Mouse (Mus musculus) heart, embryonic 13.5 days (tissue): ENCODE measurements around the gene Kdm4a. TPM values are rescaled to one million over a fixed set of nuclear protein-coding genes. Genes with fewer than 3 reads are reported as not detected.

ENCODE experiments used
- ATAC-seq: fragments of 200-750 bp; cut with Nextera tagmentation; 2 replicates; pipeline ENCODE4 v1.8.0; 2017; ENCODE audit warnings: moderate TSS enrichment; ENCODE audit not compliant: insufficient number of reproducible peaks, low FRiP score, low TSS enrichment; ENCODE audit errors: extremely low read depth
- H3K27ac ChIP-seq: fragments of 300-500 bp; sonication (generic); replicated peaks from 2 replicates; pipeline ENCODE4 v1.5.1; 2015; ENCODE audit warnings: moderate library complexity, mild to moderate bottlenecking, inconsistent platforms
- H3K27me3 ChIP-seq: fragments of 300-500 bp; sonication (generic); replicated peaks from 2 replicates; pipeline ENCODE4 v1.6.1; 2015; ENCODE audit warnings: mild to moderate bottlenecking, inconsistent platforms
- H3K36me3 ChIP-seq: fragments of 300-500 bp; sonication (generic); 2 replicates; pipeline ENCODE4 v1.6.1; 2015; ENCODE audit warnings: mild to moderate bottlenecking, inconsistent platforms
- H3K4me1 ChIP-seq: fragments of 300-500 bp; sonication (generic); 2 replicates; pipeline ENCODE4 v1.6.1; 2015; ENCODE audit warnings: inconsistent platforms
- H3K4me2 ChIP-seq: fragments of 300-500 bp; sonication (generic); 2 replicates; pipeline ENCODE4 v1.6.1; 2015; ENCODE audit warnings: inconsistent platforms, mild to moderate bottlenecking, moderate library complexity
- H3K4me3 ChIP-seq: fragments of 300-500 bp; sonication (generic); 2 replicates; pipeline ENCODE4 v1.5.1; 2015; ENCODE audit warnings: moderate library complexity, mild to moderate bottlenecking, inconsistent platforms
- H3K9ac ChIP-seq: fragments of 300-500 bp; sonication (generic); 2 replicates; pipeline ENCODE4 v1.6.1; 2015; ENCODE audit warnings: inconsistent platforms, mild to moderate bottlenecking, moderate library complexity
- H3K9me3 ChIP-seq: fragments of 300-500 bp; sonication (generic); 2 replicates; pipeline ENCODE4 v1.6.1; 2016; ENCODE audit warnings: inconsistent platforms
- WGBS: fragments of 180-500 bp; shearing (Covaris S2); methylation state at CpG from one replicate; pipeline ENCODE4 v1.1.7; 2015; ENCODE audit warnings: mixed read lengths; 5-methylcytosine and 5-hydroxymethylcytosine counted together
- polyA plus RNA-seq: library from polyadenylated mRNA; unstranded; fragments of >200 nt; fragmentation: Nextera tagmentation; extraction: Ambion mirVana; gene quantifications from 2 replicates; pipeline ENCODE4 v1.2.1, GENCODE M21; 2015

Gene Kdm4a
- polyA plus RNA-seq, 1 experiment from 2014 or later: 24.4 TPM

GRCm38 (mm10) chr4:118154889-118155288 lies 25.0 kb downstream of the Kdm4a start:
- H3K4me2 ChIP-seq: no peak overlapping the region
- 85% methylated on average over 5 of the region's 5 CpGs for WGBS
- H3K36me3 ChIP-seq: peaks cover 99% of the 10 kb centered on the region
- no peak for ATAC-seq
- H3K9ac ChIP-seq: no peak overlapping the region
- H3K4me1 ChIP-seq: peaks cover 9% of the 10 kb centered on the region
- no peak overlapping the region for H3K27ac ChIP-seq
- no peaks in the 10 kb centered on the region; the same call in 1 of the 2 replicates for H3K9me3 ChIP-seq
- no peaks in the 10 kb centered on the region for H3K27me3 ChIP-seq
- H3K4me3 ChIP-seq: no peak overlapping the region

DNA sequence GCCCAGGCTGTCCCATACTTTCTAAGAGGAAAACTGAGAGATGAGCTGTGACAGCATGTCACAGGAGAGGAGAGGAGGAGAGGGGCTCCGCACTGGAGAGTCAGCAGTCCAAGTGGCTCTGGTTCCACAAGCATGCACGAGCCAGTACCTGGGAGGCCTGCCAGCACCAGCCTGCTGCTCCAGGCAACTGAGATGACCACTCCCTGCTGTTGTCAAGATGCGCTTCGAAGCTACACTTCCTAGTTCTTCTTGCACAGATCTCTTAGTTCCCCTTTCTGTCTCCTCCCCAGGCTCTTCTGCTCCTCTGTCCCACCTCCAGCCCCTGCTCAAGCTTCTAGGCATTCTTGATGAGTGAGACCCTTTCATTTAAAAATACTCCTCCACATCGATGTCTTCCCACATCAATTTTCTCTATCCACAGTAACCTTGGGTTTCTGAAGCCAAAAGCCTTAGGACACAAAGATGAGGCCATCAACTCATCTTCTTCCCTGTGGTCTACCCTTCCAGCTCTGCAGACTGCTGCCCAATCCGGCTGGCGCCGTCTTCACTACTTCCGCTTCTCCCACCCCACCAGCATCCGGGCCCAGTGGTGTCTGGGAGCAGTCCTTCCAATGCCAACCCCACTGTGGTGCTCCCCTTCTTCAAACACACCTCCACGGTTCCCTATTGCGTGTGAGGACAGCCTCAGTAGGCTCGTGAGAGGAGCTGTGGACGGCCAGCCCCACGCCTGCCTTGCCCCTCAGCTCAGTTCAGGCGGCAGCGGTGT lies 27.6 kb downstream of the Kdm4a start:
- H3K4me2 ChIP-seq: no peak overlapping the region
- H3K27ac ChIP-seq: no peak overlapping the region
- H3K9me3 ChIP-seq: no peaks in the 10 kb centered on the region
- ATAC-seq: no peak
- H3K4me3 ChIP-seq: no peak overlapping the region
- H3K36me3 ChIP-seq: peaks cover 99% of the 10 kb centered on the region
- no peaks in the 10 kb centered on the region for H3K27me3 ChIP-seq
- H3K9ac ChIP-seq: no peak overlapping the region
- 91% methylated on average over 17 of the region's 17 CpGs for WGBS
- peaks cover 11% of the 10 kb centered on the region for H3K4me1 ChIP-seq

GRCm38 (mm10) chr4:118150804-118151203 lies 29.0 kb downstream of the Kdm4a start:
- Histone ChIP-seq H3K4me2 (no peak overlapping the region), H3K4me3 (no peak overlapping the region), H3K4me1 (peaks cover 11% of the 10 kb centered on the region), H3K9ac (no peak overlapping the region), H3K27ac (0 out of 2 replicates have a peak overlapping the region, but pooled peaks have one; percentile 24), H3K36me3 (peaks cover 100% of the 10 kb centered on the region), H3K9me3 (no peaks in the 10 kb centered on the region), H3K27me3 (no peaks in the 10 kb centered on the region)
- no peak for ATAC-seq
- 88% methylated on average over 7 of the region's 7 CpGs for WGBS

GRCm38 (mm10) chr4:118149956-118150680 lies 29.7 kb downstream of the Kdm4a start:
- H3K4me2 ChIP-seq: no peak overlapping the region
- ATAC-seq: no peak
- no peak overlapping the region for H3K4me3 ChIP-seq
- H3K4me1 ChIP-seq: peaks cover 11% of the 10 kb centered on the region
- H3K9ac ChIP-seq: peak overlapping the region; percentile 50; the same call in 1 of the 2 replicates
- peaks cover 100% of the 10 kb centered on the region for H3K36me3 ChIP-seq
- H3K9me3 ChIP-seq: no peaks in the 10 kb centered on the region
- whole genome bisulfite sequencing: 65% methylated on average over 14 of the region's 14 CpGs
- peak overlapping the region; percentile 36 for H3K27ac ChIP-seq
- no peaks in the 10 kb centered on the region for H3K27me3 ChIP-seq

DNA sequence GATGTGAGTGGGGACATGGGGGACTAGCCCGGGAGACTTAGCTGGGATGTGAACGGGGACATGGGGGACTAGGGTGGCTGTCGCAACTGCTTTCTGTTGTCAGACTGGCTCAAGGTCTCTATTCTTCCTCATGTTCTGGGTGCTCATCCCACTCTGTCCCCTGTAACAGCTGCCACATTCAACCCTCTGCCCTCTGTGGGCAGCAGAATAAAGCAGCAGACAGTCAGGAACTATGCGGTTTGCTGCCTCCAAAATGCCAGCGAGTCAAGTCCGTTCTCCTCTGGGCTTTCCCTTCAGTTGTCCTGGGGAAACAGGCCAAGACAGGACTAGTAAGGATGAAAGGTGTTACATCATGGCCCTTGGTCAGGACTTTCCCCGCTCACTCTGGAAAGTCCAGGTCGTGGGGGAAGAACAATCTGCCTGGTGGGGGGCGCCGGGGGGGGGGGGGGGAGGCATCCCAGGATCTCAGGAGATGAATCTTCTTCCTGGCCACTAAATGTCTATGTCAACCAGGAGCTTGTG lies 30.7 kb downstream of the Kdm4a start:
- Histone ChIP-seq H3K27me3 (no peaks in the 10 kb centered on the region), H3K27ac (no peak overlapping the region), H3K4me2 (no peak overlapping the region), H3K4me1 (peaks cover 11% of the 10 kb centered on the region), H3K4me3 (no peak overlapping the region), H3K36me3 (peaks cover 100% of the 10 kb centered on the region), H3K9ac (no peak overlapping the region), H3K9me3 (no peaks in the 10 kb centered on the region)
- 83% methylated on average over 10 of the region's 10 CpGs for WGBS
- ATAC-seq: no peak

DNA sequence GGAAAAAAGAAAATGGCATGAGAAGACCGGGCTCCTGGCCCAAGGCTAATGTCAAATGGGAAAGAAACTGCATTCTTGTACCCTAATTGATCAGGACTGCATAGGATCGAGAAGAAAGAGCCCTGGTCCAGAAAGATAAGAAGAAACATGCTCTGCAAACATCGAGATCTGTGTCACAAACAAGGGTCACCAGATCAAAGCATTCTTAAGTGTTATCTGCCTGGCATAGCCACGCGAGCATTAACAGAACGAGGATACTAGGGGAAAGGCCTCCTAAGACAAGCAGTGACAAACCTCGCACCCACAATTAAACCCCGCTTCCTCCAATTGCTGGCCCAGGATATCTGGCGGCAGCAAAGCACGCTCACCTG lies 31.5 kb downstream of the Kdm4a start:
- Histone ChIP-seq H3K4me3 (no peak overlapping the region), H3K27me3 (no peaks in the 10 kb centered on the region), H3K36me3 (peaks cover 100% of the 10 kb centered on the region), H3K4me2 (no peak overlapping the region), H3K9ac (no peak overlapping the region), H3K4me1 (peaks cover 11% of the 10 kb centered on the region), H3K9me3 (no peaks in the 10 kb centered on the region), H3K27ac (no peak overlapping the region)
- no peak for ATAC-seq
- 48% methylated on average over 10 of the region's 10 CpGs for WGBS

DNA sequence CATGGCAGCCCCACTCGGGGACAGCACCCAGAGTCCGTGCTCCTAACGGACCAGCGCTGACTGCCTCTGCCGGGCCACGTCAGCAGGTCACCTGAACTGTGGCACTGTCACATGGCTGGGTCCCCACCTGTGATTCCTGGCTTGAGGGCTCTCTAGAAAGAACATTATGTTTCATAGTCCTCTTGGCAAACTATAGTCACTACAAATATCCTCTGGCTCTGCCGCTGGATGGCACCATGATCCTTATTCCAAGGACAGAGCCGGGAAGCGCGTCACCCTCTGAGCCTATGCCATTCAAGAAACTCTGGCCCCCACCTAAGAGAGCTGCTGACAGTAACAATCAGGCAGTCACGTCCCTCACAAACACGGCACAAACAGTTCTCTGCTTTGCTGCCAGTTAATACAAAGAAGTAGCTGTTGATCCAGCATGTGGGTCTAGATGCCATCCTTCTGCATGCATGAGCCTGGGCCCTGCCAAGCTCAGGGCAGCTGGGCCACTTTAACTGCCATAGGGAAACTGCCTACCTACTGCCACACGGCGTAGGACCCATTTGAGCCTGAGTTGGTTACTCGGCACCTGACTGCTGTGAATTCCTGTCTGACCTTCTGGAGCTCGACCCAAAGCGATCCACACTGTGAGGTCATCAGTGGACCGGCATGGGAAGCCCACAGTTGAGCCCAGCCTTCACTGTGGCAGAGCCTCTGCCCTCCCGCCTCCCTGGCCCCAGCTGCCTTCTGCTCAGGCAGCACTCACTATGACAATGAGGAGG lies 32.1 kb downstream of the Kdm4a start:
- WGBS: 88% methylated on average over 19 of the region's 19 CpGs
- Histone ChIP-seq H3K27me3 (no peaks in the 10 kb centered on the region), H3K4me1 (peaks cover 11% of the 10 kb centered on the region), H3K4me3 (no peak overlapping the region), H3K4me2 (no peak overlapping the region), H3K9ac (no peak overlapping the region), H3K9me3 (no peaks in the 10 kb centered on the region), H3K36me3 (peaks cover 100% of the 10 kb centered on the region), H3K27ac (no peak overlapping the region)
- ATAC-seq: no peak

GRCm38 (mm10) chr4:118147090-118147489 lies 32.8 kb downstream of the Kdm4a start:
- WGBS: 84% methylated on average over 10 of the region's 10 CpGs
- H3K27me3 ChIP-seq: no peaks in the 10 kb centered on the region
- H3K4me1 ChIP-seq: peaks cover 11% of the 10 kb centered on the region
- H3K9me3 ChIP-seq: no peaks in the 10 kb centered on the region
- H3K9ac ChIP-seq: no peak overlapping the region
- no peak for ATAC-seq
- no peak overlapping the region for H3K4me2 ChIP-seq
- H3K4me3 ChIP-seq: no peak overlapping the region
- peaks cover 100% of the 10 kb centered on the region for H3K36me3 ChIP-seq
- no peak overlapping the region for H3K27ac ChIP-seq

DNA sequence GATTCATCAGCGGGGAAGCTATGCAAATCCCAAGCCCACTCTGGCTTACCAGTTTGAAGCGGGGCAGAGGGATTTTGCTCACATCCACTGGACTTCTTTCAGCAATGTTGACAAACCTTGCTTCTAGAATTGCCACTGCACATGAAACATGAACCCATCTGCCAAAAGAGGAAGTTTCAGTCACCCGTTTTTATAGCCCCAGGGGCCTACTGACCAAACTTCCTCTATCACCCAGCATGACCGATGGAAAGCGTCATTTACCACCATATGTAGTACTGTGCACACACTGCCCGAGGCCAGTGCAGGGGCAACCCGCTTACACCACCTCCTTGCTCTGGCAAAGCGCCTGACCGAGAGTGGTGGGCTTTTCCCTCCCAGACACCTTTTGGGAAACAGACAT lies 35.5 kb downstream of the Kdm4a start:
- Histone ChIP-seq H3K27ac (no peak overlapping the region), H3K9me3 (no peaks in the 10 kb centered on the region), H3K36me3 (peaks cover 98% of the 10 kb centered on the region), H3K4me3 (no peak overlapping the region), H3K9ac (no peak overlapping the region), H3K4me1 (0 out of 2 replicates have a peak, but pooled peaks cover under 1% of the 10 kb centered on the region), H3K4me2 (no peak overlapping the region), H3K27me3 (no peaks in the 10 kb centered on the region)
- 86% methylated on average over 9 of the region's 9 CpGs for WGBS
- no peak for ATAC-seq

- no peak for ATAC-seq
- Histone ChIP-seq H3K9ac (no peak overlapping the region), H3K27ac (no peak overlapping the region), H3K4me1 (0 out of 2 replicates have a peak, but pooled peaks cover 4% of the 10 kb centered on the region), H3K4me2 (no peak overlapping the region), H3K36me3 (peaks cover 98% of the 10 kb centered on the region), H3K4me3 (no peak overlapping the region), H3K9me3 (no peaks in the 10 kb centered on the region), H3K27me3 (no peaks in the 10 kb centered on the region)
- 86% methylated on average over 7 of the region's 7 CpGs for WGBS
These were observed 36.2 kb downstream of the Kdm4a start for GRCm38 (mm10) chr4:118143679-118144078.

GRCm38 (mm10) chr4:118141511-118141910 lies 38.3 kb downstream of the Kdm4a start:
- 92% methylated on average over 5 of the region's 5 CpGs for WGBS
- no peak overlapping the region for H3K4me3 ChIP-seq
- H3K27me3 ChIP-seq: no peaks in the 10 kb centered on the region
- H3K9ac ChIP-seq: no peak overlapping the region
- H3K4me2 ChIP-seq: no peak overlapping the region
- no peak for ATAC-seq
- no peak overlapping the region for H3K27ac ChIP-seq
- H3K4me1 ChIP-seq: 0 out of 2 replicates have a peak, but pooled peaks cover 4% of the 10 kb centered on the region
- H3K9me3 ChIP-seq: no peaks in the 10 kb centered on the region
- H3K36me3 ChIP-seq: peaks cover 98% of the 10 kb centered on the region
